Mouse (Mus musculus): ENCODE measurements around the gene Nr5a2. TPM values are rescaled to one million over a fixed set of nuclear protein-coding genes. Genes with fewer than 3 reads are reported as not detected.

Gene Nr5a2
- polyA plus RNA-seq, 1 experiment from 2014 or later: 0.46 TPM

DNA sequence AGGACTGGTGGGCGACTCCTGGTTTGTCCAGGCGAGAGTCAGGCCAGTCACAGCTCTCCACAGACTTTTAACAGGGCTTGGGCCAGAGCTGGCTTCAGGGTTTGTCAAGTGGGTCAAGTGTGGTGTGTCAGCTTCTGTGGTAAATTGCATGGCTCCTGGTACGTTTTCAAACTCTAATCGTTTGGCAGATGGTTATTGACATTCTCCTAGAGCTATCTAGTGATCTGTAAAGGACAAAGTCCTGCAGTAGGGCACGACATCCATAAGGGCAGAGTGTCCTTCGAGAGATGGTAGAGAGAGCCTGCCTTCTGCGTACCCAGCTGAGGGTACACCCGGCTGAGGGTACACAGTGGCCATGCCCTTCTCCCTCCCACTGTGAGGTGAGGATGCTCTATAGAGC lies 10.7 kb upstream of the Nr5a2 start:
- H3K27me3 ChIP-seq (ENCODE audit: control insufficient read depth, insufficient read depth, low read length): no peaks in the 10 kb centered on the region
- ATAC-seq (ENCODE audit: low FRiP score, low TSS enrichment): no peak
- 0 out of 2 replicates have a peak, but pooled peaks cover 6% of the 10 kb centered on the region for H3K4me1 ChIP-seq (ENCODE audit: control insufficient read depth, insufficient read depth, low read length)
- WGBS: 89% methylated on average over 8 of the region's 8 CpGs
- H3K9me3 ChIP-seq (ENCODE audit: control insufficient read depth, low read length): no peaks in the 10 kb centered on the region
- no peak overlapping the region for H3K4me3 ChIP-seq (ENCODE audit: low read length)
- no peak overlapping the region for H3K27ac ChIP-seq (ENCODE audit: low read depth, low read length)
- H3K4me2 ChIP-seq (replicated peaks; ENCODE audit: low read depth, low read length): no peak overlapping the region
- H3K36me3 ChIP-seq (ENCODE audit: control insufficient read depth, insufficient read depth, low read length): no peaks in the 10 kb centered on the region
- H3K9ac ChIP-seq (ENCODE audit: low read depth, low read length): no peak overlapping the region

DNA sequence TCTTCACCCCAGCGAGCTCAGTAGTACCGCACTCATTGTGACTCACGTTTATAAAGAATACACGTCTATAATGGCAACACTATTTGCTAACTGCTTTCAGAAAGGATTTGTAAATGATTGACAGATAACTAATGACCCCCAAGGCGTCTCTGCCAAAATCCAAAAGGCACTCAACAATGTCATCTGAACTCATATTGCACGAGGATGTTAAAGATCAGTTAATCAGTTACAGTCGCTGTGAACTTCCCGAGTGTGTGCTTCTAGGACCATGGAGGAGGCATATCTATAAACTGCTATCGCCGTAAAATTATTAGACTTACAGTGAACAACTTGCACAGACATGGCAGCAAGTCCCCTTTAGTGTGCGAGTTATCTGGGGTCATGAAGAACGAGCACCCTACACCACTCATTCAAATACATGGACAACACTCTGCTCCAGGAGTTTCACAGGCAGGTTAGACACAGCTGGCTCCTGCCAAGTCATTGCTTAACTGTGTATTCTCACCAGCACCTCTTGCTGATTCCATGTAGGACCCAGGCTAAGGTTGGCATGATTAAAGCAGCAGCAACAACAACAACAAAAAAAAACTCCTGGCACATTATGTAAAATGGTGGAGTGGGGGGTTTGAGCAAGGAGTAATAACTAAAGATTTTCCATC lies 6.6 kb upstream of the Nr5a2 start:
- Histone ChIP-seq H3K27me3 (ENCODE audit: control insufficient read depth, insufficient read depth, low read length) (no peaks in the 10 kb centered on the region), H3K9ac (ENCODE audit: low read depth, low read length) (no peak overlapping the region), H3K9me3 (ENCODE audit: control insufficient read depth, low read length) (no peaks in the 10 kb centered on the region), H3K4me2 (replicated peaks; ENCODE audit: low read depth, low read length) (no peak overlapping the region), H3K36me3 (ENCODE audit: control insufficient read depth, insufficient read depth, low read length) (no peaks in the 10 kb centered on the region), H3K27ac (ENCODE audit: low read depth, low read length) (no peak overlapping the region), H3K4me3 (ENCODE audit: low read length) (no peak overlapping the region), H3K4me1 (ENCODE audit: control insufficient read depth, insufficient read depth, low read length) (0 out of 2 replicates have a peak, but pooled peaks cover 6% of the 10 kb centered on the region)
- WGBS: 71% methylated on average over 12 of the region's 12 CpGs
- ATAC-seq (ENCODE audit: low FRiP score, low TSS enrichment): no peak

DNA sequence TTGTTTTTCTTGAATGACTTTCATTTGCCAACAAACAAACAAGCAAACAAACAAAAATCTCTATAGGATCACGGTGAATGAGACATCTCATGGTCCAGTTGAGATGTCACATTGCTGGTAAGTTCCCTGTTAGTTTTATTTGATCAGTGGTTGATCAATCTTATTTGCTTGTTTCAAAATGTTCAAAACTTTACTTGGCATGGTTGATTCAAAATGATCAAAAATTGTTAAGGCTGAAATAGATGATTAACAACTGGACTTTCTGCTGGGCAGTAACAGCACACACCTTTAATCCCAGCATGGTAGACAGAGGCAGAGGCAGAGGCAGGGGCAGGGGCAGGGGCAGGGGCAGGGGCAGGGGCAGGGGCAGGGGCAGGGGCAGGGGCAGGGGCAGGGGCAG lies 757 bp downstream of the Nr5a2 start:
- whole genome bisulfite sequencing: 72% methylated on average over 1 of the region's 1 CpGs
- Histone ChIP-seq H3K4me1 (ENCODE audit: control insufficient read depth, insufficient read depth, low read length) (peaks cover 4% of the 10 kb centered on the region; the same call in 1 of the 2 replicates), H3K36me3 (ENCODE audit: control insufficient read depth, insufficient read depth, low read length) (no peaks in the 10 kb centered on the region), H3K27ac (ENCODE audit: low read depth, low read length) (no peak overlapping the region), H3K27me3 (ENCODE audit: control insufficient read depth, insufficient read depth, low read length) (peaks cover 28% of the 10 kb centered on the region), H3K4me3 (ENCODE audit: low read length) (no peak overlapping the region), H3K9me3 (ENCODE audit: control insufficient read depth, low read length) (no peaks in the 10 kb centered on the region), H3K4me2 (replicated peaks; ENCODE audit: low read depth, low read length) (no peak overlapping the region), H3K9ac (ENCODE audit: low read depth, low read length) (no peak overlapping the region)
- no peak for ATAC-seq (ENCODE audit: low FRiP score, low TSS enrichment)

DNA sequence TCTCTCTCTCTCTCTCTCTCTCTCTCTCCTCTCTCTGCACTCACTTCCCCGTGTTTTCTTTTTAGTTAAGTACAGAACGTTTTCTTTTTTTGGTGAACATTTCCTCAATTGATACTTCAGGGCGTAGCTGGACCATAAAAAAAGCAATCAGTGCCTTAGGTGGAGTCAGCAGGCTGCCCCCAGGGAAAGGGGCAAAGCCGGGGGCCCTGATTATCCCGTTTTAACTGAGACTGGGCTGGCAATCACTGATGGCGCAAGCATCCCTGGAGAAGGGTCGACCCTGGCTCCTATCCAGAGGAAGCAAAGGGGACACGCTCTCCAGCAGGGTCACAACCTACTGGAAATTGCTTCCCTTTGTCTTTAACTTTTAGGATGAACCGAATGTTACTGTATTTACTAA lies 1.6 kb downstream of the Nr5a2 start:
- Histone ChIP-seq H3K27ac (ENCODE audit: low read depth, low read length) (no peak overlapping the region), H3K27me3 (ENCODE audit: control insufficient read depth, insufficient read depth, low read length) (peaks cover 36% of the 10 kb centered on the region), H3K9me3 (ENCODE audit: control insufficient read depth, low read length) (no peaks in the 10 kb centered on the region), H3K4me3 (ENCODE audit: low read length) (no peak overlapping the region), H3K9ac (ENCODE audit: low read depth, low read length) (no peak overlapping the region), H3K4me1 (ENCODE audit: control insufficient read depth, insufficient read depth, low read length) (peaks cover 4% of the 10 kb centered on the region; the same call in 1 of the 2 replicates), H3K4me2 (replicated peaks; ENCODE audit: low read depth, low read length) (0 out of 2 replicates have a peak overlapping the region, but pooled peaks have one; percentile 21), H3K36me3 (ENCODE audit: control insufficient read depth, insufficient read depth, low read length) (no peaks in the 10 kb centered on the region)
- no peak for ATAC-seq (ENCODE audit: low FRiP score, low TSS enrichment)
- WGBS: 5% methylated on average over 9 of the region's 9 CpGs

DNA sequence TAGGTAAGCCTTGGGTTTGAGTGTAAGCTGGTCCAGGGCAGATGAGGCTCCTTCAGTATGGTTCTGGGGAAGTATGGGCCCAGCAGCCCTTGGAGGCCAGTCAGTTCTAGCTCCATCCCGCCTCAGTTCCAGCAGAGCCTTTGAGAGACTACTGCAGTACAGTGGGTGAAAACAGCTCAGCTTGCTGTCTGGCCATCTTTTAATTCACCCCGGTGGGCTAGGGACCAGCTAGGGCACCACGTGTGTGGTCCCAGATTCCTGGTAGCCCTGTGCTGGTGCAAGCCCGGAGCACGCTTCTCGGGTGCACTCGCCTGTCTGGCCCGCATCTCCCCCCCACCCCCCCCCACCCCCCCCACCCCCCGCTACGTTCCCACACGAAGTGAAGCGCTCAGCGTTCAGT lies 2.1 kb downstream of the Nr5a2 start:
- Histone ChIP-seq H3K9ac (ENCODE audit: low read depth, low read length) (no peak overlapping the region), H3K4me1 (ENCODE audit: control insufficient read depth, insufficient read depth, low read length) (peaks cover 5% of the 10 kb centered on the region; the same call in 1 of the 2 replicates), H3K27me3 (ENCODE audit: control insufficient read depth, insufficient read depth, low read length) (peaks cover 41% of the 10 kb centered on the region), H3K36me3 (ENCODE audit: control insufficient read depth, insufficient read depth, low read length) (no peaks in the 10 kb centered on the region), H3K27ac (ENCODE audit: low read depth, low read length) (no peak overlapping the region), H3K9me3 (ENCODE audit: control insufficient read depth, low read length) (no peaks in the 10 kb centered on the region), H3K4me2 (replicated peaks; ENCODE audit: low read depth, low read length) (peak overlapping the region; percentile 21), H3K4me3 (ENCODE audit: low read length) (no peak overlapping the region)
- WGBS: 2% methylated on average over 13 of the region's 13 CpGs
- peak; percentile 49; the same call in 1 of the 2 replicates for ATAC-seq (ENCODE audit: low FRiP score, low TSS enrichment)

DNA sequence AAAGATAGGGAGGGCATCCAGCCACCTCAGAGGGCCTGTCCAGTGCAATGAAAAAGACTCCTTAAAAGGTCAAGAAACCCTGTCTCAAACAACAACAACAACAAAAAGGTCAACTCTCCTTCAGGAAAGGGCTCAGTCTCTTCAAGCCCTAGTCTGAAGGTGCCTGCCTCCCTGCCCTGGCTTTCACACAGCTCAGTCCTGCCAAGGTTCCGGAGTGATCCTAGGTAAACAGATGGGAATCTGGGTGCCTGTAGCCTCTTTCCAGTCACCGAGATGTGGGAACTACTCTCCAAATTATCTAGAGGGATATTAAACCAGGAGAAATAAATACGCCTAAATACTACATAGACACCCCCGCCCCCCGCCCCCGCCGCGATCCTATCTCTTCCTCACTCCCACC lies 2.6 kb downstream of the Nr5a2 start:
- no peak for ATAC-seq (ENCODE audit: low FRiP score, low TSS enrichment)
- no peaks in the 10 kb centered on the region for H3K9me3 ChIP-seq (ENCODE audit: control insufficient read depth, low read length)
- 20% methylated on average over 8 of the region's 8 CpGs for WGBS
- no peak overlapping the region for H3K4me3 ChIP-seq (ENCODE audit: low read length)
- no peak overlapping the region for H3K9ac ChIP-seq (ENCODE audit: low read depth, low read length)
- no peaks in the 10 kb centered on the region for H3K36me3 ChIP-seq (ENCODE audit: control insufficient read depth, insufficient read depth, low read length)
- peak overlapping the region; percentile 21; the same call in 1 of the 2 replicates for H3K4me2 ChIP-seq (replicated peaks; ENCODE audit: low read depth, low read length)
- H3K27me3 ChIP-seq (ENCODE audit: control insufficient read depth, insufficient read depth, low read length): peaks cover 46% of the 10 kb centered on the region
- H3K4me1 ChIP-seq (ENCODE audit: control insufficient read depth, insufficient read depth, low read length): peaks cover 7% of the 10 kb centered on the region; the same call in 1 of the 2 replicates
- no peak overlapping the region for H3K27ac ChIP-seq (ENCODE audit: low read depth, low read length)

DNA sequence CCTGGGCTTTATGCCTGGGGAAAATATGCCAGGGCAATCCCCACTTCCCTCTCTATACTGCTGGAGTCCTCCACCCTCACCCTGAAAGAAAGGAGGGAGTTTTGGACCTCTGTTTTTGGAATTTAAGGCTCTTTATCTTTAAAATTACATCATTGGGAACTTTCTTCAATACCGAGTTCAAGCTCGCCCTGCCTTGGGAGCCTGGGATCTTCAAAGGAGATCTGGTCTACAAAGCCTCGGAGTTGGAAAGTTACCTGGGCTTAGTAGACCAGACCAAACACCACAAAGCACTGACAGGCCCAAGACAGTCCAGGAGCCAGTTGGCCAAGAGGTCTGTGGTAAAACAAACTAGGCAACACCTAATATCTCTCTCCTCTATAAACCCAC lies 6.1 kb downstream of the Nr5a2 start:
- H3K4me3 ChIP-seq (ENCODE audit: low read length): no peak overlapping the region
- peaks cover 15% of the 10 kb centered on the region; the same call in 1 of the 2 replicates for H3K4me1 ChIP-seq (ENCODE audit: control insufficient read depth, insufficient read depth, low read length)
- H3K27ac ChIP-seq (ENCODE audit: low read depth, low read length): no peak overlapping the region
- WGBS: 21% methylated on average over 3 of the region's 3 CpGs
- H3K36me3 ChIP-seq (ENCODE audit: control insufficient read depth, insufficient read depth, low read length): no peaks in the 10 kb centered on the region
- ATAC-seq (ENCODE audit: low FRiP score, low TSS enrichment): no peak
- peaks cover 76% of the 10 kb centered on the region for H3K27me3 ChIP-seq (ENCODE audit: control insufficient read depth, insufficient read depth, low read length)
- no peaks in the 10 kb centered on the region for H3K9me3 ChIP-seq (ENCODE audit: control insufficient read depth, low read length)
- no peak overlapping the region for H3K4me2 ChIP-seq (replicated peaks; ENCODE audit: low read depth, low read length)
- no peak overlapping the region for H3K9ac ChIP-seq (ENCODE audit: low read depth, low read length)

DNA sequence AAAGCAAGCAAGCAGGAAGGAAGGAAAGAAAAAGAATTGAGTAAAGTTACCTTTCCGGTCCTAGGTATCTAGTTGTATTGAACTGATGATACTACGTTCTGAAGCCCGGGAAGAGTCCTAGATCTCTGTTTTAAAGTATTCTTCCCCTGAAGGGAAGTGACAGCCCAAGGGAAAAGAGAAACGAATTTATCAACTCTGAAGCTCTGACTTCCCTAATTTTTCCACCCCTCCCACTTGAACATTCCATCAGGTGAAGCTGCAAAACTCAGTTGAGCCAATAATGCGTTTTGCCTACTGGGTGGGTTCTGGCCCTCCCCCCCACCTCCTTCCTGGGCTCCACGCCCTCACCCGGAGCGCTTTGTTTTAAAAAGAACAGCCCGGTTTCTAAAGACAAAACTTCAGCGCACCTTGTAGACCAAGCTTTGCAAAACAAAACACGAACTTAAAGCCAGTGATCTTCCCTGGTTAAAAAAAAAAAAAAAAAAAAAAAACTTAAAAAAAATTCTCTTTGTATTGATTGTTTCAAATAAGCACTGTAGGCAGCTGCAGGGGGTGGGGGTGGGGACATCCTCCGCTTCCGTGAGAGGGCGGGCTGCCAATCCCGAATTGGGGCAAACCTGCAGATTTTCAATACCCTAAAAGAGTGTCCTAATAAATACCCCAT lies 6.7 kb downstream of the Nr5a2 start:
- Histone ChIP-seq H3K27me3 (ENCODE audit: control insufficient read depth, insufficient read depth, low read length) (peaks cover 81% of the 10 kb centered on the region), H3K9ac (ENCODE audit: low read depth, low read length) (no peak overlapping the region), H3K4me1 (ENCODE audit: control insufficient read depth, insufficient read depth, low read length) (peaks cover 15% of the 10 kb centered on the region; the same call in 1 of the 2 replicates), H3K27ac (ENCODE audit: low read depth, low read length) (no peak overlapping the region), H3K4me2 (replicated peaks; ENCODE audit: low read depth, low read length) (peak overlapping the region; percentile 46; the same call in 1 of the 2 replicates), H3K9me3 (ENCODE audit: control insufficient read depth, low read length) (no peaks in the 10 kb centered on the region), H3K36me3 (ENCODE audit: control insufficient read depth, insufficient read depth, low read length) (no peaks in the 10 kb centered on the region), H3K4me3 (ENCODE audit: low read length) (peak overlapping the region; percentile 20)
- no peak for ATAC-seq (ENCODE audit: low FRiP score, low TSS enrichment)
- 2% methylated on average over 15 of the region's 15 CpGs for WGBS

Data from kidney, embryonic 14.5 days (tissue).